Mouse (Mus musculus): ENCODE results near the gene Ccr10. TPM values are rescaled to one million over a fixed set of nuclear protein-coding genes. Genes with fewer than 3 reads are reported as not detected.

Gene Ccr10
- total and polyA plus RNA-seq, 2 experiments from 2014 or later: 0.15 to 0.52 TPM

- H3K27me3 ChIP-seq (ENCODE audit: insufficient read depth, low read length): peaks cover 48% of the 10 kb centered on the region
These were observed 3.4 kb downstream of the Ccr10 start for GRCm38 (mm10) chr11:101171721-101172433.

GRCm38 (mm10) chr11:101170811-101171610 is 4.2 kb downstream of the Ccr10 start, which contains the start of gene Plekhh3:
Gene Plekhh3 (minus strand): TSS chr11:101171351.
- peak; percentile 21 for TF ChIP-seq CTCF (IDR thresholded peaks at IDR 0.05; ENCODE audit: low read depth)
- Histone ChIP-seq H3K4me3 (ENCODE audit: low read depth, low read length) (peak within 1 kb of the TSS; percentile 71), H3K4me1 (ENCODE audit: insufficient read depth) (peaks cover 18% of the 10 kb centered on the region), H3K27ac (ENCODE audit: low read depth, low read length) (peak within 1 kb of the TSS; percentile 74), H3K36me3 (ENCODE audit: insufficient read depth) (peaks cover 9% of the 10 kb centered on the region), H3K9me3 (ENCODE audit: low read length) (no peaks in the 10 kb centered on the region), H3K4me2 (ENCODE audit: low read depth) (peak within 1 kb of the TSS; percentile 61), H3K9ac (peak within 1 kb of the TSS; percentile 63), H3K27me3 (ENCODE audit: insufficient read depth, low read length) (peaks cover 48% of the 10 kb centered on the region)
- 1% methylated on average over 48 of the region's 50 CpGs for WGBS
- DNase-seq: peak; percentile 98
- peak; percentile 96 for ATAC-seq

More at GRCm38 (mm10) chr11:101171721-101172433, 3.4 kb downstream of the Ccr10 start:
- ATAC-seq (peak; percentile 62), DNase-seq (peak; percentile 83)
- peaks cover 18% of the 10 kb centered on the region for H3K4me1 ChIP-seq (ENCODE audit: insufficient read depth)
- peaks cover 9% of the 10 kb centered on the region for H3K36me3 ChIP-seq (ENCODE audit: insufficient read depth)
- peak overlapping the region; percentile 29; the same call in 1 of the 2 replicates for H3K9ac ChIP-seq
- TF ChIP-seq CTCF (IDR thresholded peaks at IDR 0.05; ENCODE audit: low read depth): no peak
- WGBS: under 1% methylated on average over 31 of the region's 31 CpGs
- H3K4me3 ChIP-seq (ENCODE audit: low read depth, low read length): peak overlapping the region; percentile 71
- H3K27ac ChIP-seq (ENCODE audit: low read depth, low read length): peak overlapping the region; percentile 74; the same call in 1 of the 2 replicates
- peak overlapping the region; percentile 61 for H3K4me2 ChIP-seq (ENCODE audit: low read depth)
- H3K9me3 ChIP-seq (ENCODE audit: low read length): no peaks in the 10 kb centered on the region

GRCm38 (mm10) chr11:101170354-101170810 is 4.9 kb downstream of the Ccr10 start, which contains the start of gene Cntnap1:
Gene Cntnap1 (plus strand): TSS chr11:101170523.
- Histone ChIP-seq H3K9ac (peak within 1 kb of the TSS; percentile 63), H3K4me3 (ENCODE audit: low read depth, low read length) (peak within 1 kb of the TSS; percentile 71), H3K4me2 (ENCODE audit: low read depth) (peak within 1 kb of the TSS; percentile 61), H3K4me1 (ENCODE audit: insufficient read depth) (peaks cover 18% of the 10 kb centered on the region), H3K27ac (ENCODE audit: low read depth, low read length) (peak within 1 kb of the TSS; percentile 64; the same call in 1 of the 2 replicates), H3K36me3 (ENCODE audit: insufficient read depth) (peaks cover 9% of the 10 kb centered on the region), H3K9me3 (ENCODE audit: low read length) (no peaks in the 10 kb centered on the region), H3K27me3 (ENCODE audit: insufficient read depth, low read length) (peaks cover 52% of the 10 kb centered on the region)
- DNase-seq: no peak
- WGBS: under 1% methylated on average over 35 of the region's 35 CpGs
- no peak for ATAC-seq
- TF ChIP-seq CTCF (IDR thresholded peaks at IDR 0.05; ENCODE audit: low read depth): no peak

GRCm38 (mm10) chr11:101169301-101170107 is 5.7 kb downstream of the Ccr10 start:
- Histone ChIP-seq H3K27me3 (ENCODE audit: insufficient read depth, low read length) (peaks cover 52% of the 10 kb centered on the region), H3K9ac (peak overlapping the region; percentile 63; the same call in 1 of the 2 replicates), H3K4me3 (ENCODE audit: low read depth, low read length) (peak overlapping the region; percentile 71), H3K4me1 (ENCODE audit: insufficient read depth) (peaks cover 15% of the 10 kb centered on the region), H3K36me3 (ENCODE audit: insufficient read depth) (peaks cover 13% of the 10 kb centered on the region), H3K4me2 (ENCODE audit: low read depth) (peak overlapping the region; percentile 61), H3K27ac (ENCODE audit: low read depth, low read length) (no peak overlapping the region), H3K9me3 (ENCODE audit: low read length) (no peaks in the 10 kb centered on the region)
- DNase-seq (no peak), ATAC-seq (no peak)
- no peak for TF ChIP-seq CTCF (IDR thresholded peaks at IDR 0.05; ENCODE audit: low read depth)
- WGBS: 18% methylated on average over 17 of the region's 17 CpGs

GRCm38 (mm10) chr11:101168301-101168980 is 6.8 kb downstream of the Ccr10 start:
- H3K4me1 ChIP-seq (ENCODE audit: insufficient read depth): peaks cover 5% of the 10 kb centered on the region
- H3K4me3 ChIP-seq (ENCODE audit: low read depth, low read length): no peak overlapping the region
- H3K9ac ChIP-seq: no peak overlapping the region
- no peak overlapping the region for H3K4me2 ChIP-seq (ENCODE audit: low read depth)
- ATAC-seq (no peak), DNase-seq (no peak)
- H3K27me3 ChIP-seq (ENCODE audit: insufficient read depth, low read length): peaks cover 56% of the 10 kb centered on the region
- H3K27ac ChIP-seq (ENCODE audit: low read depth, low read length): no peak overlapping the region
- WGBS: 71% methylated on average over 18 of the region's 18 CpGs
- no peak for TF ChIP-seq CTCF (IDR thresholded peaks at IDR 0.05; ENCODE audit: low read depth)
- peaks cover 13% of the 10 kb centered on the region for H3K36me3 ChIP-seq (ENCODE audit: insufficient read depth)
- no peaks in the 10 kb centered on the region for H3K9me3 ChIP-seq (ENCODE audit: low read length)

- WGBS: 60% methylated on average over 8 of the region's 8 CpGs
- Histone ChIP-seq H3K4me3 (ENCODE audit: low read depth, low read length) (no peak overlapping the region), H3K27me3 (ENCODE audit: insufficient read depth, low read length) (peaks cover 55% of the 10 kb centered on the region)
These were observed 7.3 kb downstream of the Ccr10 start for GRCm38 (mm10) chr11:101167963-101168300.

More at GRCm38 (mm10) chr11:101167963-101168300, 7.3 kb downstream of the Ccr10 start:
- no peak for TF ChIP-seq CTCF (IDR thresholded peaks at IDR 0.05; ENCODE audit: low read depth)
- DNase-seq (no peak), ATAC-seq (no peak)
- Histone ChIP-seq H3K4me1 (ENCODE audit: insufficient read depth) (peaks cover under 1% of the 10 kb centered on the region), H3K9me3 (ENCODE audit: low read length) (no peaks in the 10 kb centered on the region), H3K36me3 (ENCODE audit: insufficient read depth) (peaks cover 13% of the 10 kb centered on the region), H3K4me2 (ENCODE audit: low read depth) (no peak overlapping the region), H3K9ac (no peak overlapping the region), H3K27ac (ENCODE audit: low read depth, low read length) (no peak overlapping the region)

Data from forebrain, postnatal 0 days (tissue).